Mouse (Mus musculus) heart, postnatal 4 days (tissue): Measurements from ENCODE around the gene Myh13. TPM values are rescaled to one million over a fixed set of nuclear protein-coding genes. Genes with fewer than 3 reads are reported as not detected.

ENCODE experiments used
- DNase-seq: peaks from one replicate; pipeline ENCODE4 v3.0.0; 2021
- total RNA-seq, 2 experiments: library from RNA; stranded (reverse); gene quantifications; 2 replicates each; pipeline ENCODE4 v1.2.3; 2021

The Myh13 gene
- total RNA-seq, result under 1 TPM in 1 of 2 experiments, not detected in 1; 0.07 TPM

DNA sequence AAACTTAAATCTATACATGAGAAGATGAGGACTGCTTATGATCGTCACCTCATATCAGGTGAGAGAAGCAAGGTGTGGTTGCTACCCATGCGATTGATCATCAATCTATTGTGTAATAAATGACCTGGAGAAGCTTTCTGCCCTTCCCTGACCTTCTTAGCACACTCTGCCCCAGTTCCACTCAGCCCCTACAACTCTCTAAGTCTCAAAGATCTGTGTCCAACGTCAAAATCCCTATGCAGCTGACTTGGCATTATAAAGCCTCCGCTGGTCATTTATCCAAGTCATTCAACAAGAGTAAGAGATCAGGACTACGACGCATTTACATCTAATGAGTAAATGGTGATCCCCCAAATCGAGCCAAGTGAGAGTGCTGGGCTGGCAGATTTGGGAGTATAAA is at the start of gene Myh13:
Gene Myh13, plus strand, starts transcription at position 301 of the 400 bp plus-strand sequence.
- no peak for DNase-seq

DNA sequence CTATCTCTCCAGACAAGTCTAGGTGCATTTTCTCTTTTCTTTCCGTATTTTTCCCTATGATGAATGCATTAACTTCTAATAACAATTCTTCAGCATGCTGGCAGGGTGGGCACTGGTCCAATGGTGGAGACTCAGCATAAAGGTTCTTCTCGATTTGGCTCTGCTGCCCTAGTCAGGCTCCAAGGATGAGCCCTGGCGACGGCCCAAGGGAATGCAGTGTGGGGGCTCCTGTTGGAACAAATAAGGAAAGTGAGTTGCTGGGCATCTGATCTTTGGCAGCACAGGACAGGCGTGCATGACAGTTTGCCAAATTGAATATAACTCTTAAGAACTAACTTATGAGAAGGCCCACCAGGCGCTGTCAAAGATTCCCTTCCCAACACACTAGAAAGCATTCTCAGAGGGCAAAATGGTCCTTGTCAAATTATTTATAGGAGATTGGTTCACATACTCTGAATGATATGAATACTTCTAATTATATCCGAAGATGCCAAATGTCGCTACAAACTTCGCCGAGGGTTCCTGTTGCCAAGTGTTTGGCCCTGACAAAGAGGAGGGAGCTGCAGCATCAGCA is 44.8 kb upstream of the Myh13 start, which contains the start of gene Myh8:
Gene Myh8, plus strand, starts transcription at position 524 of the 574 bp plus-strand sequence.
- peak; percentile 62 for DNase-seq

DNA sequence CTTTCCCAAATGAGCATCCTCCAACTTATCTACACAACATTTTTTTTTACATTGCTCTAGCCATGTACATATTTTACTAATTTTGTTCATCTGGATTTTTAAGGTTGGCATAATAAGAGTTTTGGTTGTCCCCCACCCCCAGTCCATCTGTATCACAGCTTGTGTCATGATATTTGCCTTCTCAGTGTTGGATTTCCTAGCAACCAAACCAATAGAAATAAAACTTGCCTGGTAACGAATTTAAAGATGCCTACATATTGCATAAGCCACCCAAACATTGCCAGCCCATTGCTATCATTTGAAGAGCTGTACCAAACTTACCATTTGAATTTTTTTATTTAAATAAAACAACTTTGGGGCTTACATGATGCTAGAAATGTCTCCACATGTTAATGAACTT is 28.0 kb upstream of the Myh13 start:
- no peak for DNase-seq

DNA sequence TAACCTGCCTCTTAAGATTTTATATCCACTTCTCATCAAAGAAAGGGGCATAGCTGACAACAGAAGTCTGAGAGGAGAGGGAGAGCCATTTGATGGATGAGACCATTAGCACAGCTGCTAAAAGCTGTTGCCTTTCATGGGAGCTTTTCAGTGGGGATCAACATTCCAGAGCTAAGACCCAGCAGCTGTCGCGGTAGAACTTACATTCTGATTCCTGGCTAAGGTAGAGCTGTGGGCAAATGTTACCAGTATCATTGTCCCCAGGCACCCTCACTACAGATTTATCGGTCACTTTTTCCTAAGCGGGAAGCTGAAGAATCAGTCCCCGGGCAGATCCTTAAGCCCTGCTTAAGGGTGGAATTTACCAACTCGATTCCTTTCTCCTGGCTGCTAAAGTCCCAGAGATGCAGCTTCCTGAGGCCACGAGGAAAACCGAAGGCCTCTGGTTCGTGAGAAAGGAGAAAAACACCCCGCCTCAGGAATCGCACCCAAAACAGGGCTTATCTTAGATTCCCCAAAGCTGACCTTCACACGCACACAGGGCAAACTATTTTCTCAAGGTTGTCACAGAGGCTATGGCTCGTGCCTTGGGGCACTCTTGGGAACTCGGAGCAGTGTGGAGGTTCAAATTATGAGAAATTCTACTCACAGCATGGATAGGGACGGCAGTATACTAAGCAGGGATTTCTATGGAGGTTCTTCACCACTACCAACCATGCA is 7.6 kb upstream of the Myh13 start:
- DNase-seq, result no peak

DNA sequence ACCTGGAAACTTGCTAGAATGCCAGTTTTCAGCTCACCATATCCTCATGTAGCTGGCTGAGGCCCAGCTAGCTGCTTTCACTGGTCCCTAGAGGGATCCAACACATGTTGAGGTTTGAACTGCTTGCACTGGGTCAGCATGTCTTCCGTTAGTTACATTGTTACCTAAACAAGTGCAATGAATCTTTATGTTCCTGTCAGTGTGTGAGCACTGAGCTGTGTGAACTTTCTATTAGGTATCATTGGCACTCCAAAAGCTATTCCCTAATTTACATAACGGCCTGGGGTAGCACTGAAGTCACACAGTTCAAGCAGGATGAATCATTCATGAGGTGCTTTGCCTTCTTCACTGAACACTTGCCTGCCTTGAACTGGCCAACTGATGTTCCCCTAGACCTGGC is 5.1 kb downstream of the Myh13 start:
- no peak for DNase-seq

DNA sequence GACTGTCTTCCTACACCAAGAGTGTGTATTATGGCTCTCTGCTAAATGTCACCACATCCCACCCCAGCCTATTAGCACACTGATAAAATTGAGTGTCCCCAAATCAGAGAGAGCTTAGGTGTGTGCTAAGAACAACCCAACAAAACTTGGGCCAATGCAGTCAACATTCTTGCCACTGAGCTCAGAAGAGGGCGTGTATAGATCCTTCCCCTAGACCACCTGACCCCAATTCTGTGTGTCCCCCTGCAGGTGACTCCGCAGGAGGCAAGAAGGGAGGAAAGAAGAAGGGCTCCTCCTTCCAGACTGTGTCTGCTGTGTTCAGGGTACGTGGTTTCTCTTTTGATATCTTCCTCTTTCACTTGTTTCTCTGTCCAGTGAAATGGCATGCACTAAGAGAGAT is 23.1 kb downstream of the Myh13 start:
- no peak for DNase-seq

DNA sequence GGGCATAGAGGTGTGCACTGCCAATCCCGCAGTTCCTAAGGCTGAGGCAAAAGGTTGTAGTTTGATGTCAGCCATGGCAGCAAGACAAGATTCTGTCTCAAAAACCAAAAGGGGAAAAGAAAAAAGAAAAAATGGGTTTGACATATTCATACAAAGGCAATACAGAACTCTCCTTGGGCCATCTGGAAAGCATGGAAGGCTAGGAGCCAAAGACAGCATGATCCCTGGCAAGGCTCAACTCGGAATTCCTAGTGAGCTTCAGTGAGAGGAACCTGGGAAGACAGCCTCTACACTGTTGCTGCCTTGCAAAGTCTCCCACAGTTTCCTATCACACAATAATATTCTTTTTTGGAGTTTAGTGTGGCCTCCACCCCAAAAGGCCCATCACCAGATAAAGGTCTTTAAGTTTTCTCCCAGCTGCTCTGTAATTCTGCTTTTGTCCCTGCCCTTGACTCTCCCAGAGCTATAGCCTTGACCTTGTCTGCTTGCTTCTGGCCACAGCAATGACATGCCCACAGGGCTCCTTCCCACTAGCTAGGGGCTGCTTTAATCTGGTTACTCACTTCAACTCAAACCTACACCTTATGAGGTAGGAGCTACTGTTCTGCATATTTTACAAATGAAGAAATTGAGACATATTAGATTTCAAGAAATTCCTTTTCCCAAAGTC is 23.9 kb downstream of the Myh13 start:
- no peak for DNase-seq

DNA sequence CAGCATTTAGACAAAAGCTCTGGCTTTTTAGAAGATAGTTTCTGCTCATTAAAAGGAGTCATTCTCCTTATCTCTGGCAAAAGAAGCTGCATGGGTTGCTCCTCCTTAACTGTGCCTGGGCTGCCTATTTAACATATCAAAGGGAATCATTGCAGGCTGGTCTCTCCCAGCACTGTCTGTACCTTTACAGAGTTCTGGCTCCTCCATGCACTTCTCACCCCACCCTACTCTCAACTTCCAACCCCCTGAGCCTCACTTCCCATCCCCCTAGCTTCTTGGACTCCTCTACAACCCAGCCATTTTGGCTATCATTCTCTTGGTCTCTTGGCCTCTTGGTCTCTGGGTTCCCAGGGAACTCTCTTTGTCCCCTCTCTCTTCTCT is 24.4 kb downstream of the Myh13 start:
- no peak for DNase-seq

DNA sequence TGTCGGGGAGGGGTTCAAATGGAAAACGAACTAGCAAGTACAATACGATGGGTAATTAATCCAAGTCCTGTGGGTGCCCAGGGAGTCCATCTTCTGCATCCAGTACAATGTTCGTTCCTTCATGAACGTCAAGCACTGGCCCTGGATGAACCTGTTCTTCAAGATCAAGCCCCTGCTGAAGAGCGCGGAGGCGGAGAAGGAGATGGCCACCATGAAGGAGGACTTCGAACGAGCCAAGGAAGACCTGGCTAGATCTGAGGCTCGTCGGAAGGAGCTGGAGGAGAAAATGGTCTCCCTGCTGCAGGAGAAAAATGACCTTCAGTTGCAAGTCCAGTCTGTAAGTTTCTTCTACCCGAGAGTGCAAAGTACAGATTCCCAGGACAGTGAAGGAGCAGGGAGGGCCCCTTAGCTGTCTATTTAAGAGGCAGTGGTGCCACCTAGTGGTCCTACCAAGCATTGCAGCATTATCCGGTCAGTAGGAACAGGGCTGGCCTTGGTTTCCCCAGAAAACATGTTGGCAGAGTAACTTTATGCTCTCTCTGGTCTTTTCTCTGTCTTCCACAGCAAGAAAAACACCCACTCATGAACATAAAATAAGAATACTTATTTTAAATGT is 28.8 kb downstream of the Myh13 start:
- peak; percentile 85 for DNase-seq

DNA sequence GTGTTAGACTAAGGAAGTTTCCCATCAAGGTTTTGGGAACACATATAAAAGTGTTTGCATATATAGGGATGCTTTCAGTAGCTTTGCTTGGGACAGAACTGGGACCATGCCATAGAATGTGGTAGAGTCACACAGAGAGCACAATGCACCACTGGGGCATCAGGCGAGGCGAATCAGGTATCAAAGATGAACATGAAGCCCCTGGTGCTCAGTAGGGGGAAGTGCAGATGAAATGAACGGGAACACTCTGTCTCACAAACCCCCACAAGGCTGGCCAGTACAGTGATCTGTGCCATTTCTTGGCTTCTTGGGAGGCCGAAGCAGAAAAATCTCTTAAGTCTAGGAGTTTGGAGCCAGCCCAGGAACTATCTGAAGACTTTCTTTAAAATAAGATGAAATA is 31.6 kb downstream of the Myh13 start:
- DNase-seq, result no peak

DNA sequence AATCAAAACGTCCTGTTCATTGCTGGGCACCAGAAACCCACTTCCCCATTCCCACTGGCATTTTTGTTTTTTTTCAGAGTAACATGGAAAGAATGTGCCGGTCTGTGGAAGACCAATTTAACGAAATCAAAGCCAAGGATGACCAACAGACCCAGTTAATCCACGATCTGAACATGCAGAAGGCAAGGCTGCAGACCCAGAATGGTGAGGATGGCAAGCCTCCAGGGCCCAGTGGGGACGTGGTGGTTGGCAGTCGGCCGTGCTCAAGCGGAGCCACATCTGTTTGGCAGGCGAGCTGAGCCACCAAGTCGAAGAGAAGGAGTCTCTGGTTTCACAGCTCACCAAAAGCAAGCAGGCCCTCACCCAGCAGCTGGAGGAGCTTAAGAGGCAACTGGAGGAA is 36.6 kb downstream of the Myh13 start:
- DNase-seq, result no peak

DNA sequence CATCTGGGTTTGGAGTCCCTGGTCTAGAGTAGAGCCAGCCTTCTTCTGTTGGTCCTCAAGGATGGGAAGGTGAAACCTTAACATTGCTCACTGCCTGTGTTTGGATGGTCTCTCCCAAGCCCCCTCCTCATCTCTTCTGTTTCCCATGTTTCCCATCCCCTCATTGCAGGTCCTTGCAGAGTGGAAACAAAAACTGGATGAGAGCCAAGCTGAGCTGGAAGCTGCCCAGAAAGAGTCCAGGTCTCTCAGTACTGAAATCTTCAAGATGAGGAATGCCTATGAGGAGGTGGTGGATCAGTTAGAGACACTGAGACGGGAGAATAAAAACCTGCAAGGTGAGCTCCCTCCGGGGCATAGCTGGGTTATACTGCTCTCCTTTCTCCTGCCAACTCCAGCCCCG is 40.8 kb downstream of the Myh13 start:
- peak; percentile 27 for DNase-seq

DNA sequence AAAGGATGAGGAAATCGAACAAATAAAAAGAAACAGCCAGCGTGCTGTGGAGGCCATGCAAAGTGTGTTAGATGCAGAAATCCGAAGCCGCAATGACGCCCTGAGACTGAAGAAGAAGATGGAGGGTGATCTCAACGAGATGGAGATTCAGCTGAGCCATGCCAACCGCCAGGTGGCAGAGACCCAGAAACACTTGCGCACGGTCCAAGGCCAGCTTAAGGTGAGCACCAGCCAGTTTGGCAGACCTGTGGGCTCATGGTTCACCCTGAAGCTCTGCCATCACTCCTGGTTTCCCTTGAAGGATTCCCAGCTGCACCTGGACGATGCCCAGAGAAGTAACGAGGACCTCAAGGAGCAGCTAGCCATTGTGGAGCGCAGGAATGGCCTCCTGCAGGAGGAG is 43.1 kb downstream of the Myh13 start:
- DNase-seq, result no peak

DNA sequence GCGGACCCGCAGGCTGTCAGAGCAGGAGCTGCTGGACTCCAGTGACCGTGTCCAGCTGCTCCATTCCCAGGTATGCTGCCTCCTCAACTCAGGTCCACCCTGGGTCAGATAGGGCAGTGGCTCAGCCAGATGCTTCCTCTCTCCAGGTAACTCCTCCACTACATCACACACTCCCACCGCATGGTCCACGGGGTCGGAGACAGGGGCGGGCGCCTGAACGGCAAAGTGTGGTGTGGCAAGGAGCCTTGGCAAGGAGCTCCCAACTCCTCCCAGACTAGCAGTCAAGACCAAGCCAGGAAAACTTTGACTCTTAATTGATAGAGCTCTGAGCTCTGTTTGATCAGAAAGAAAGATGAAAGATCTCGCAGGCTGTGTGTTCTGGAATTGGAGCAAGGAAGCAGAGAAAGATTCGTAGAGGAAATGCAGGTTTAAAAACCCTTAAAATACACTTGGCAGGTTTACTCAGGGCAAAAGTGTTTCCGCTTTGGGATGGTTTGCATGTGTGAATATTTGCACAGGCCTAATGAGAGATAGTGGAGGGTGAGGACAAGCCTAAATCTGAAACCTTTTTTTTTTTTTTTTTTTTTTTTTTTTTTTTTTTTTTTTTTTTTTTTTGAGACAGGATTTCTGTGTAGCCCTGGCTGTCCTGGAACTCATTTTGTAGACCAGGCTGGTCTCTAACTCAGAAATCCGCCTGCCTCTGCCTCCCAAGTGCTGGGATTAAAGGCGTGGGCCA is 43.7 kb downstream of the Myh13 start:
- no peak for DNase-seq

DNA sequence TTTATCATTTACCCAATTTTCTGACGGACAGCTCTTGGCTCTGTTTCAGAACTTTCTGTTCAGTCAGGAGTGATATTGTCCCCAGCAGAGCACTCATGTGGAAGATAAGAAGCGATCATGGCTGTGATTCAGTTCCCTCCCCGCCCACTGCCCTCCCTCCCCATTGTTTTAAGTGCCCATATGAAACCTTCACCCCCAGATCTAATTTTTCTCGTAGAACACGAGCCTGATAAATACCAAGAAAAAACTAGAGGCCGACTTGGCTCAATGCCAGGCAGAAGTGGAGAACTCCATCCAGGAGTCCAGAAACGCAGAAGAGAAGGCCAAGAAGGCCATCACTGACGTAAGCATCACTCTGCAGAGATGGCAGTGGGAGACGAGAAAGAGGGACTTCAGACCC is 45.5 kb downstream of the Myh13 start:
- peak; percentile 21 for DNase-seq

DNA sequence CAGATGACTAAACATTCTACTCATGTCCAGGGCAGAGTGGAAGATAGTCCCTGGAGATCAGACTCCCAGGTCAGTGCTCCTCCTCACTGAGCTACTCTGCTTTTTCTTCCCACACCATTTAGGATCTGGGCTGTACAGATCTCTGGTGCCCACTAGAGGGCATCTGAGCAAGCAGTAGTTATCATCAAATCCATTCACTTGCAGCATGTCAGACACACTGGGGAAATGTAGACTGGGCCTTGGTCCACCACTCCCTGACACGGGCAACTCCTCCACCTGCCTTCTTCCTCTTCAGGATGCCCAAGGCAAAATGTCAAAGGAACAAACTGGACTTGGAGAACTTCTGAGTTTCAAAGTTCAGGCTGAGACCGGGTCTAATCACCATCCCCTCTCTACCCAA is 51.9 kb downstream of the Myh13 start:
- DNase-seq, result peak; percentile 35

DNA sequence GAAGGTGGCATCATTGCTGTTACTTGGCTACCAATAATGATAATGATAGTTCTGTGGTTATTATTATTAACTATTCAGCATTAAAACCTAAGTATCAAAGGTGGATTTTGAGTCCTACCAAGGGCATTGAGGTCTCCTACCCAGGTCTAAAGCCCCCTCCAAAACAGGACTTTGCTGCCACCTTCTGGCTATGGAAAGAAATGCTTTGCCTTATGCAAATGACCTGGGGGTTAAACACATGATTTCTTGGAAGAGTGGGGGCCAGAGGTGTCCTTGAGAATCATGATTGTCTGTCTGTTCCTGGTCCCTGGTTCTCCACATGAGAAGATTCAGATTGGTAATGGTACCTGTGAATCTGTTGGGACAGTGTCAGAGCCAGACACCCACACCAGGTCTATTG is 54.9 kb downstream of the Myh13 start:
- DNase-seq, result peak; percentile 41

DNA sequence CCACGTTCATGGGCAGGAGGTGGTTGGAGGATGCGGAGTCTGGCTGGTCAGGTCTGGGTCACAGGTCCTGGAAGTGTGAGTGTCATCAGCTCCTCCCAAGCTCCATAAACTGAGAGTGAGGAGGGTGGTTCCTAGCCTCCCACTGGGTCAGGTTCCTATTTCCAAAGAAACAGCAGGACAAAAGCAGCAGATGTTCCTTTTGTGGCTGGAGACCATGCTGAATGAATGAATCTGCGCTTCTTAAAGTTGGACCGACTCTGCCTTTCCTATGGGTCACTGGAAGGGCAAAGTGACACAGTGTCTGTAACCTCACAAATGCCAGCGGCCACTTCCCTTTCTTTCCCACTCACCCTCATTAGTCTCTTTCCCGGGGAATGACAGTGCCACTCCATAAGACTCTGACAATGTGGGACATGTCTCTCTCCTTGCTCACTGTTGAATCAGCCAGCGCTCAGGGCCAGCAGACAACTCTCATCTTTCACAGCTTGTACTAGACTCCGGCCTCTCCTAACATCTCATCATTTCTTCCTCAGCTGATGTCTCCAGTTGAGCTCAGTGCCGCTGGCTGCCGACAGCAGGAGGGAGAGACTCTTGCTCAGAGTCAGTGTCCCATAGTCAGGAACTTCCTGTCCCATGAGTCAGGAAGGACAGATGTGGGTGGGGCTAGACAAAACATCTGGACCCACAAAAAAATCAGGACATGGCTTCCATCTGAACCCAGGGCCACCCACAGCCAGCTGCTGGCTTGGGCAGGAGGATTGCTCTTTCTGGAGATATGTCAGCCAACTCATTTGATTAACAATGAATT is 58.4 kb downstream of the Myh13 start:
- DNase-seq, result peak; percentile 22

DNA sequence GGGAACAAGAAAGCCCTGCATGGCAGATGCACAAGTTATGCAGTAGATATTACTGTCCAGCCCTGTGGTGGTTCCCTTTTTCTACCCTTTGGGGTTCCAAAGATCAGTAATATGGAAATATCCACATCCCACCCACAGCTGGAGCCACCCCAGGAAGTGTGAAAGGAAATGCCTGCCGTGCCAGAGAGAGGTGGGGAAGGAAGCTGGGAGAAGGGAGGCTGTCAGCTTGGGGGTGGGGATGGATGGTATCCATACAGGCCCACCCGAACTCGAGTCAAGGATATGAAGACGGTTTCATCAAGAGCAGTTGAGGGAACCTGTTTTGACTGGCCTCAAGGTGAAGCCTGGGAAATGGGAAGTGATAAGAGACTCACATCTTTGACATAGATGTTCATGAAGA is 60.4 kb downstream of the Myh13 start:
- DNase-seq, result no peak

DNA sequence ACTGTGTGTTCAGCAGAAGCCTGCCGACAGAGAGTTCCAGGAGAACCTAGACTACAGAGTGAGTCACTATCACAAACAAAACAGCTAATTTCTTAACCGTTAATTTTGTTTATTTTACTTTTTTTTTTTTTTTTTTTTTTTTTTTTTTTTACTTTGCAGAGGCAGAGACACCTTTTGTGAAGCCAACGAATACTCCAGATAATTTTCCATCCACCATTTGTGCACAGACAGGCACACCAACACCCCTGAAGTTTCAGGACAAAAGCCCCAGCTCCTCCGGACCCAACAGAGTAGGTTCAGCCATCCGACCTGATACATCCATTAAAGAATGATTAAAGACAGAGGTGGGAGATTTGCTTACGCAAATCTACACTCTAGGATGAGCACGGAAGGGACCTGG is 63.2 kb downstream of the Myh13 start:
- no peak for DNase-seq

DNA sequence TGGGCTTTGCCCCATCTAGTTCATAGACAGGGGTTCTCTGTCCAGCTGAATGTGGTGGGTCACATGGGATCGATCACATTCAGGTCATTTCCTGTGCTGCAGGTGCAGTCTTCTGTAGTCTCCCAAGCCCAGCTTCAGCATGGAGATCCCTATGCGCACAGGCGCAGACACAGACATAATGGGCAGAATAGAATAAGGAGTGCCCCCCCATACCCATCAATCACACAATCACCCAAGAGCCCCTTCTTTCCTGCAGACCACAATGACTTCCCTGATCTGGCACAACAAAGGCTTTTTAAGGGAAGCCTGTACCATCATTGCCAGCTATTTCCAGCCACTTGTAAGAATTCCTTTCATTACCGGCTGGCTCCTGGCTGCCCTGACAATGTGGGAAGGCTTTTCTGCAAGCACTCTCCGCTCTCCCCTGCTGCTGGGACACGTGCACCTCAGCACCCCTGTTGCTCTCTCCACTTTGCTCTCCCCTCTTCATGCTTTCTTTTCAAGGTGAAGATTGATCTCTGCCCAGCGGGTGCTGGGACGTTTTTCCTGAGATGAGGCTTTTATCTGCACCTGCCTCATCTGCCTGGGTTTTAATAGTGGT is 65.5 kb downstream of the Myh13 start:
- DNase-seq, result no peak
